Comparison of ENCODE assay signal across 21 mouse cellular contexts in genomic region chr6:114032822-114033221, GRCm38 (mm10). TPM values are rescaled to one million over a fixed set of nuclear protein-coding genes. Genes with fewer than 3 reads are reported as not detected.
DNase-seq lines count a peak whose midpoint lies in the region; ATAC-seq and TF ChIP-seq lines count a peak whose summit lies in the region.
"Had no signal": no experiment of that assay in that cellular context is flagged by ENCODE, and none has a peak within 500 bp of the region (broad histone marks: within the 10 kb centered on the region; RNA-seq: fewer than 3 reads in every experiment).

No protein-coding gene starts in this region.

- H3K4me1 ChIP-seq in hindbrain, embryonic 16.5 days (ENCODE audit: control insufficient read depth, insufficient read depth, low read depth, low read length): no peaks in the 10 kb centered on the region
- H3K4me1 ChIP-seq: forebrain, embryonic 15.5 days; heart, embryonic 10.5 days; lung, embryonic 15.5 days; midbrain, embryonic 15.5 days had no signal

- no peak for TF ChIP-seq CTCF in left cerebral cortex, adult 2 months (IDR thresholded peaks at IDR 0.05)

- no peaks in the 10 kb centered on the region for H3K36me3 ChIP-seq in hindbrain, embryonic 16.5 days (ENCODE audit: control insufficient read depth, insufficient read depth, low read length)
- H3K36me3 ChIP-seq: forebrain, embryonic 15.5 days; heart, embryonic 10.5 days; lung, embryonic 15.5 days; midbrain, embryonic 15.5 days had no signal

- no peak overlapping the region for H3K4me3 ChIP-seq in left cerebral cortex, adult 2 months
- no peak overlapping the region for H3K4me3 ChIP-seq in hindbrain, embryonic 16.5 days (ENCODE audit: low read length)
- H3K4me3 ChIP-seq: forebrain, embryonic 15.5 days; heart, embryonic 10.5 days; lung, embryonic 15.5 days; midbrain, embryonic 15.5 days had no signal

- no peak overlapping the region for H3K9ac ChIP-seq in hindbrain, embryonic 16.5 days (ENCODE audit: low read depth, low read length)
- H3K9ac ChIP-seq: forebrain, embryonic 15.5 days; lung, embryonic 15.5 days; midbrain, embryonic 15.5 days had no signal

- WGBS in hindbrain, embryonic 16.5 days: 83% methylated on average over 8 of the region's 8 CpGs

- ATAC-seq in hindbrain, embryonic 16.5 days: no peak
- ATAC-seq: forebrain, embryonic 15.5 days; hindbrain, postnatal 0 days; midbrain, embryonic 15.5 days had no signal

- intact Hi-C loops in left cerebral cortex, adult 2 months (cut with DNase I): loop anchor here (2.0 kb wide), 1 partner anchor 98 kb away; no protein-coding TSS in a partner anchor

- H3K27me3 ChIP-seq in hindbrain, embryonic 16.5 days (replicated peaks; ENCODE audit: control insufficient read depth, insufficient read depth, low read length): no peaks in the 10 kb centered on the region
- H3K27me3 ChIP-seq: forebrain, embryonic 15.5 days; lung, embryonic 15.5 days; midbrain, embryonic 15.5 days had no signal

- H3K9me3 ChIP-seq in hindbrain, embryonic 16.5 days (ENCODE audit: control insufficient read depth, low read length): no peaks in the 10 kb centered on the region
- H3K9me3 ChIP-seq: forebrain, embryonic 15.5 days; heart, embryonic 10.5 days; lung, embryonic 15.5 days; midbrain, embryonic 15.5 days had no signal

- DNase-seq in cerebellum, adult 11 months: peak; percentile 46
- no peak for DNase-seq in cerebellum, postnatal 10 days
- DNase-seq in right cerebral cortex, adult 18-20 months: peak; percentile 90
- no peak for DNase-seq in right cerebral cortex, postnatal 14 days
- DNase-seq in left cerebral cortex, adult 2 months (ENCODE audit: extremely low spot score in 1 of 2, low spot score in 2 of 2): peak; percentile 62 to 80
- no peak for DNase-seq in lung, postnatal 36 days
- no peak for DNase-seq in urinary bladder, adult 18-20 months (ENCODE audit: low spot score in 2 of 2)
- DNase-seq: adrenal gland, postnatal 25 days; gastrocnemius, postnatal 36 days; heart, postnatal 36 days; kidney, adult 2 months; kidney, postnatal 36 days; liver had no signal

- H3K27ac ChIP-seq in left cerebral cortex, adult 2 months: peak overlapping the region; percentile 85
- H3K27ac ChIP-seq in hindbrain, embryonic 16.5 days (ENCODE audit: low read depth, low read length): no peak overlapping the region
- H3K27ac ChIP-seq: forebrain, embryonic 15.5 days; heart, embryonic 10.5 days; hindbrain, postnatal 0 days; lung, embryonic 15.5 days; midbrain, embryonic 15.5 days had no signal

- no peak overlapping the region for H3K4me2 ChIP-seq in hindbrain, embryonic 16.5 days (ENCODE audit: low read length)
- H3K4me2 ChIP-seq: forebrain, embryonic 15.5 days; lung, embryonic 15.5 days; midbrain, embryonic 15.5 days had no signal

RNA-seq across cellular contexts. Expression of gene Atp2b2, which starts 9.6 kb away (rescaled TPM):
- total RNA-seq in left cerebral cortex, adult 2 months (2021): 100 to 1,000 TPM; 729 to 754 TPM
- polyA plus RNA-seq in hindbrain, embryonic 16.5 days (2015; fragmentation: Nextera tagmentation; extraction: Ambion mirVana): 36.5 and 42.3 TPM in 2 replicates
- total RNA-seq: CH12.LX; megakaryocyte progenitor cell, adult 5-6 weeks had no signal

Comparison
In these comparisons a context has a peak if more than half of its experiments do, and no peak if none do; other contexts are left out.
1. DNase-seq: peak in cerebellum, adult 11 months (single experiment), right cerebral cortex, adult 18-20 months (single experiment) and left cerebral cortex, adult 2 months (2 of 2); none in cerebellum, postnatal 10 days (0 of 2), right cerebral cortex, postnatal 14 days (single experiment), lung, postnatal 36 days (single experiment) and urinary bladder, adult 18-20 months (0 of 2).